Mouse (Mus musculus): ENCODE data around the gene Fcer1a.
"Not testable (repeated sequence)": the region's sequence is repeated elsewhere in the genome, so short reads cannot be mapped to it uniquely, and the experiment has no call there.

Gene Fcer1a

GRCm38 (mm10) chr1:173227081-173227480 is at the start of gene Fcer1a:
Gene Fcer1a, minus strand, starts transcription at chr1:173227214.
- TF ChIP-seq CTCF (conservative IDR thresholded peaks at IDR 0.05; ENCODE audit: low read length): no peak
- TF ChIP-seq POU5F1 (IDR thresholded peaks at IDR 0.05; ENCODE audit: borderline replicate concordance, low read length): no peak
- no peak for TF ChIP-seq NANOG (IDR thresholded peaks at IDR 0.05; ENCODE audit: borderline replicate concordance, low read length)
- H3K27me3 ChIP-seq (ENCODE audit: insufficient read depth, low read length): no peaks in the 10 kb centered on the region
- no peaks in the 10 kb centered on the region for H3K4me1 ChIP-seq (replicated peaks; ENCODE audit: low read depth, low read length)
- H3K36me3 ChIP-seq (ENCODE audit: insufficient read depth, low read length): no peaks in the 10 kb centered on the region
- no peaks in the 10 kb centered on the region for H3K9me3 ChIP-seq (ENCODE audit: low read length)
- H3K4me3 ChIP-seq (replicated peaks; ENCODE audit: low read length): no peak within 1 kb of the TSS

GRCm38 (mm10) chr1:173265701-173266100 is 38.7 kb upstream of the Fcer1a start, which contains the start of gene Olfr418:
Gene Olfr418, plus strand, starts transcription at chr1:173266001.
- Histone ChIP-seq H3K27me3 (ENCODE audit: insufficient read depth, low read length) (no peaks in the 10 kb centered on the region), H3K9me3 (ENCODE audit: low read length) (no peaks in the 10 kb centered on the region; the same call in 1 of the 2 replicates)
- no peak for TF ChIP-seq CTCF (conservative IDR thresholded peaks at IDR 0.05; ENCODE audit: low read length)
- no peak for TF ChIP-seq POU5F1 (IDR thresholded peaks at IDR 0.05; ENCODE audit: borderline replicate concordance, low read length)

GRCm38 (mm10) chr1:173249888-173250287 is 22.9 kb upstream of the Fcer1a start:
- Histone ChIP-seq H3K9me3 (ENCODE audit: low read length) (0 out of 2 replicates have a peak, but pooled peaks cover 3% of the 10 kb centered on the region), H3K4me3 (replicated peaks; ENCODE audit: low read length) (no peak overlapping the region), H3K27me3 (ENCODE audit: insufficient read depth, low read length) (no peaks in the 10 kb centered on the region), H3K4me1 (replicated peaks; ENCODE audit: low read depth, low read length) (no peaks in the 10 kb centered on the region), H3K36me3 (ENCODE audit: insufficient read depth, low read length) (no peaks in the 10 kb centered on the region)
- TF ChIP-seq CTCF (conservative IDR thresholded peaks at IDR 0.05; ENCODE audit: low read length) (no peak), NANOG (IDR thresholded peaks at IDR 0.05; ENCODE audit: borderline replicate concordance, low read length) (no peak), POU5F1 (IDR thresholded peaks at IDR 0.05; ENCODE audit: borderline replicate concordance, low read length) (no peak)

More at GRCm38 (mm10) chr1:173265701-173266100, 38.7 kb upstream of the Fcer1a start, which contains the start of gene Olfr418:
- Histone ChIP-seq H3K4me1 (replicated peaks; ENCODE audit: low read depth, low read length) (no peaks in the 10 kb centered on the region), H3K4me3 (replicated peaks; ENCODE audit: low read length) (no peak within 1 kb of the TSS), H3K36me3 (ENCODE audit: insufficient read depth, low read length) (no peaks in the 10 kb centered on the region)

- H3K4me1 ChIP-seq (replicated peaks; ENCODE audit: low read depth, low read length); H3K27me3 ChIP-seq (ENCODE audit: insufficient read depth, low read length); H3K36me3 ChIP-seq (ENCODE audit: insufficient read depth, low read length); H3K9me3 ChIP-seq (ENCODE audit: low read length); H3K4me3 ChIP-seq (replicated peaks; ENCODE audit: low read length): not testable (repeated sequence)
Observed at GRCm38 (mm10) chr1:173237004-173237403, 10.0 kb upstream of the Fcer1a start.

- no peaks in the 10 kb centered on the region for H3K9me3 ChIP-seq (ENCODE audit: low read length)
- no peaks in the 10 kb centered on the region for H3K4me1 ChIP-seq (replicated peaks; ENCODE audit: low read depth, low read length)
- TF ChIP-seq NANOG (IDR thresholded peaks at IDR 0.05; ENCODE audit: borderline replicate concordance, low read length): no peak
- no peak for TF ChIP-seq POU5F1 (IDR thresholded peaks at IDR 0.05; ENCODE audit: borderline replicate concordance, low read length)
- no peak for TF ChIP-seq CTCF (conservative IDR thresholded peaks at IDR 0.05; ENCODE audit: low read length)
- no peaks in the 10 kb centered on the region for H3K27me3 ChIP-seq (ENCODE audit: insufficient read depth, low read length)
- no peak overlapping the region for H3K4me3 ChIP-seq (replicated peaks; ENCODE audit: low read length)
- no peaks in the 10 kb centered on the region for H3K36me3 ChIP-seq (ENCODE audit: insufficient read depth, low read length)
Observed at GRCm38 (mm10) chr1:173216481-173216880, 10.5 kb downstream of the Fcer1a start.

- no peaks in the 10 kb centered on the region for H3K27me3 ChIP-seq (ENCODE audit: insufficient read depth, low read length)
- H3K9me3 ChIP-seq (ENCODE audit: low read length): no peaks in the 10 kb centered on the region
- TF ChIP-seq POU5F1 (IDR thresholded peaks at IDR 0.05; ENCODE audit: borderline replicate concordance, low read length) (no peak), NANOG (IDR thresholded peaks at IDR 0.05; ENCODE audit: borderline replicate concordance, low read length) (no peak), CTCF (conservative IDR thresholded peaks at IDR 0.05; ENCODE audit: low read length) (no peak)
- no peaks in the 10 kb centered on the region for H3K36me3 ChIP-seq (ENCODE audit: insufficient read depth, low read length)
- no peaks in the 10 kb centered on the region for H3K4me1 ChIP-seq (replicated peaks; ENCODE audit: low read depth, low read length)
- no peak within 1 kb of the TSS for H3K4me3 ChIP-seq (replicated peaks; ENCODE audit: low read length)
Observed at GRCm38 (mm10) chr1:173212092-173212491, 14.9 kb downstream of the Fcer1a start, which contains the start of gene Olfr1404. Gene Olfr1404, plus strand, starts transcription at chr1:173212392.

GRCm38 (mm10) chr1:173197508-173197907 is 29.5 kb downstream of the Fcer1a start, which contains the start of gene Olfr218:
Gene Olfr218, plus strand, starts transcription at chr1:173197808.
- Histone ChIP-seq H3K4me1 (replicated peaks; ENCODE audit: low read depth, low read length) (no peaks in the 10 kb centered on the region; the same call in 1 of the 2 replicates), H3K4me3 (replicated peaks; ENCODE audit: low read length) (no peak within 1 kb of the TSS), H3K27me3 (ENCODE audit: insufficient read depth, low read length) (no peaks in the 10 kb centered on the region), H3K9me3 (ENCODE audit: low read length) (no peaks in the 10 kb centered on the region), H3K36me3 (ENCODE audit: insufficient read depth, low read length) (no peaks in the 10 kb centered on the region)
- TF ChIP-seq NANOG (IDR thresholded peaks at IDR 0.05; ENCODE audit: borderline replicate concordance, low read length) (no peak), CTCF (conservative IDR thresholded peaks at IDR 0.05; ENCODE audit: low read length) (no peak), POU5F1 (IDR thresholded peaks at IDR 0.05; ENCODE audit: borderline replicate concordance, low read length) (no peak)

GRCm38 (mm10) chr1:173196359-173196758 is 30.7 kb downstream of the Fcer1a start:
- H3K27me3 ChIP-seq (ENCODE audit: insufficient read depth, low read length): no peaks in the 10 kb centered on the region
- no peaks in the 10 kb centered on the region; the same call in 1 of the 2 replicates for H3K4me1 ChIP-seq (replicated peaks; ENCODE audit: low read depth, low read length)
- no peak overlapping the region for H3K4me3 ChIP-seq (replicated peaks; ENCODE audit: low read length)
- H3K9me3 ChIP-seq (ENCODE audit: low read length): no peaks in the 10 kb centered on the region
- no peaks in the 10 kb centered on the region for H3K36me3 ChIP-seq (ENCODE audit: insufficient read depth, low read length)
- TF ChIP-seq NANOG (IDR thresholded peaks at IDR 0.05; ENCODE audit: borderline replicate concordance, low read length): no peak
- no peak for TF ChIP-seq CTCF (conservative IDR thresholded peaks at IDR 0.05; ENCODE audit: low read length)
- TF ChIP-seq POU5F1 (IDR thresholded peaks at IDR 0.05; ENCODE audit: borderline replicate concordance, low read length): no peak

GRCm38 (mm10) chr1:173192059-173192458 is 35.0 kb downstream of the Fcer1a start:
- Histone ChIP-seq H3K9me3 (ENCODE audit: low read length) (no peaks in the 10 kb centered on the region), H3K4me1 (replicated peaks; ENCODE audit: low read depth, low read length) (no peaks in the 10 kb centered on the region; the same call in 1 of the 2 replicates), H3K4me3 (replicated peaks; ENCODE audit: low read length) (no peak overlapping the region), H3K27me3 (ENCODE audit: insufficient read depth, low read length) (no peaks in the 10 kb centered on the region), H3K36me3 (ENCODE audit: insufficient read depth, low read length) (no peaks in the 10 kb centered on the region)
- no peak for TF ChIP-seq NANOG (IDR thresholded peaks at IDR 0.05; ENCODE audit: borderline replicate concordance, low read length)
- TF ChIP-seq POU5F1 (IDR thresholded peaks at IDR 0.05; ENCODE audit: borderline replicate concordance, low read length): no peak
- no peak for TF ChIP-seq CTCF (conservative IDR thresholded peaks at IDR 0.05; ENCODE audit: low read length)
